Mouse (Mus musculus) left cerebral cortex, adult 2 months (tissue): ENCODE measurements around the gene Msi1. TPM values are rescaled to one million over a fixed set of nuclear protein-coding genes. Genes with fewer than 3 reads are reported as not detected.

Source experiments
- DNase-seq, 2 experiments: peaks; one replicate each; pipeline ENCODE4 v3.0.0; 2021 to 2022; ENCODE audit warnings: low spot score in 2 of 2, mixed read lengths in 1 of 2; ENCODE audit errors: extremely low spot score in 1 of 2
- H3K27ac ChIP-seq: fragments of 200-600 bp; 2 replicates; pipeline ENCODE4 v1.8.1; 2022
- H3K4me3 ChIP-seq: fragments of 200-600 bp; 2 replicates; pipeline ENCODE4 v1.8.1; 2022
- CTCF ChIP-seq: fragments of 200-600 bp; IDR thresholded peaks from 2 replicates; pipeline ENCODE4 v1.8.1; 2022; ENCODE audit warnings: antibody characterized with exemption, mild to moderate bottlenecking, moderate library complexity
- intact Hi-C: fragments of 180-260 bp; cut with DNase I; formaldehyde crosslinking; loops from one replicate; pipeline ENCODE4 v1.15.1; 2025
- total RNA-seq, 2 experiments: library from RNA; stranded (reverse); gene quantifications; 2 replicates each; pipeline ENCODE4 v1.2.3; 2021

Gene Msi1
- total RNA-seq, 2 experiments from 2014 or later, result 46.1 to 51.8 TPM

DNA sequence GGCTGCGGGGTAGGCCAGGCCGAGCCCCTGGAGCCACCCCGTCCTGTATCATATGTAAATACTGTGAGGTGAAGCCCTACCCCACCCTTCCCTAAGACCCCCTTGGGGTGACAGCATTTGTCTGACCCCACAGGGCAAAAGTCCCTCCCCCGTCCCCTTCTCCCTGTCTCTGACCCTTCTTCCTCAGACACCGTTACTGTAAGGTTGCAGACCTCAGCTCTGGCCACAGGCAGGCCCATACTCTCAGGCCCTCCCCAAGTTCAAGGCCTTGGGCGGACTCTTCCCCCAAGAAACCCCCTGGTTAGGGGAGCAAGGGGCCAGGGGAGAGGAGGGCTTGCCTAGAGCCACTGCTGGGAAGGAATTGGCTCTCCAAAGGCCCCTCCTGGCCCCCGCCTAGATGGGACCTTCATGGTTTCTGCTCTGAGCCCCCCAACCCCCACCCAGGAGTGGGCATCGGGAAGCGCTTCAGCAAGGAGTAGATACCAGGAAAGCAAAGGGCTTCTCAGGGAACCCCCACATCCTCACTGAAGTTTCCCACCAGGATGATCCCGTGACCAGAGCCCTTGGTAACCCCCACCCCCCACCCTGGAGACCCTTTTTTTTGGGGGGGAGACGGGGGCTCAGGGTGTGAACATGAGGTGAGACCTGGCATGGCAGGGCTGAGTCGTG, 25.2 kb downstream of the Msi1 start:
- Histone ChIP-seq H3K4me3 (no peak overlapping the region), H3K27ac (no peak overlapping the region)
- no peak for DNase-seq
- intact Hi-C loops, result no loop called here
- TF ChIP-seq CTCF, result no peak

GRCm38 (mm10) chr5:115455838-115456237, 26.4 kb downstream of the Msi1 start:
- Histone ChIP-seq H3K4me3 (no peak overlapping the region), H3K27ac (no peak overlapping the region)
- DNase-seq, result no peak
- intact Hi-C loops, result no loop called here
- TF ChIP-seq CTCF, result no peak

DNA sequence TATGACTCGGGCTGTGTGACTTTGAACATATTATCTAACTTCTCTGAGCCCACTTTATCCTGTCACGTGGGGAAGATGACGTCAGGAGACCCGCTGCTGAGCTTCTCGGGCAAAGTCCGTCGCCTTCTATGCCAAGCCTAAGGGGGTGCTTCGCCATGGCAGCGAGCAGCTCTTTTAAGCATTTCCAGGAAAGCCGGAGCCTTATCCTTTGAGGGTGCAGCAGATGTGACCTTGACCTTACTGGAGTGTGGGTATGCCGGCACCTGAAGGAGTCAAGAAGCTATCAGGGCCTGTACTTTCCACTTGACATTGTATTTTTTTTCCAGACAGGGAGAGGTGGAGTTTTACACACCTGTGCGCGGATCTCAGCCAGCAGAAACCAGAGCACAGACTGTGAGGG, 29.5 kb downstream of the Msi1 start:
- TF ChIP-seq CTCF, result no peak
- H3K27ac ChIP-seq, result no peak overlapping the region
- H3K4me3 ChIP-seq, result no peak overlapping the region
- DNase-seq, result no peak
- intact Hi-C loops, result no loop called here

DNA sequence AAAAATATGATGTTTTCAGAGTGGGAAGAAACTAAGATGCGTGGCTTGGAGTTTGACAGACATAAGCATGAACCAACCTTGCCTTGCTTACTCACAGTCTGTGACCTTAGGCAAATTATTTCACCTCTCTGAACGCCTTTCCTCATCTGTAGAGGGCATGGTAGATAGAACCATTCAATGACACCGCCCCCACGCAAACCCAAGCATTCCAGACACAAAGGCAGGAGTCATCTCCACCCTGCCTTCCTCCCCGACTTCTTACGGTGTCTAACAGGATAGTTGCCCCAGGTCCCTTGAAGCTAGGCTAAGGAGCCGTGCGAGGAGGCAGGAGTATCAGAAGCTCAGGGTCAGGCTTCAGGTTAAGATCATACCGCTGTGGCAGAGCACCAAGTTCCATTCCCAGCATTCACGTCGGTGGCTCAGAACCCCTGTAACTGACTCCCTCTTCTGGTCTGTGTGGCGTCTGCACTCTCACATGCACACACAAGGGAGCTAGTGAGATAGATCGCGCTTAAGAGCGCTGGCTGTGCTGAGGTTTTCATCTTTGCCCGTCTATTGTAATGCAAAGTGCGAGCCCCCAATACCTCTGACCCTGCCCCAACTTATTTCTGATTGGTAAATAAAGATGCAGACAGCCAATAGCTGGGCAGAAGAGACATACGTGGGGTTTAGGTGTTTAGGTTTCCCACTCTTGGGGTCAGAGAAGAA, 35.2 kb downstream of the Msi1 start:
- Histone ChIP-seq H3K4me3 (no peak overlapping the region), H3K27ac (no peak overlapping the region)
- no peak for TF ChIP-seq CTCF
- intact Hi-C loops, result no loop called here
- no peak for DNase-seq

- Histone ChIP-seq H3K4me3 (no peak within 1 kb of the TSS), H3K27ac (no peak within 1 kb of the TSS)
- TF ChIP-seq CTCF, result peak; percentile 44
- DNase-seq, result no peak
- intact Hi-C loops, result no loop called here
Observed at GRCm38 (mm10) chr5:115465642-115466420, 36.4 kb downstream of the Msi1 start, which contains the start of gene Pla2g1b. Gene Pla2g1b, plus strand, starts transcription at chr5:115466262.

DNA sequence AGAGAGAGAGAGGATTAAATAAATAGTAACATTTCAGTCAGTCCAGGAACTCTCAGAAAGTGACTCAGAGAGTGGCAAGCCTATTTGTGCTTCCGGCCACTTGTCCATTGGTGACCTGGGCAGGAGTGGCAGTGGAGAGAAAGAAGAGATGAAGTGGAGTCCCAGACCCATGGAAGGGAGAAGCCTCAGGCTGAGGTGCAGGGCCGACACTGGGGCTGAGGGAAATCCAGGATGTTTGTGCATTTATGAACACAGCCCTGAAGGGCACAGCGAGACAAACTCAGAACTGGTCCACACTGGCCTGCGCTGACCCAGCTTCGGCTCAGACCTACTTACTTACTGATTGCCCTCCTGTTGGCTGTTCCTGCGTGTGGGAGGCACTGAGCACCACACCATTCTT, 40.4 kb downstream of the Msi1 start:
- TF ChIP-seq CTCF, result no peak
- Histone ChIP-seq H3K4me3 (no peak overlapping the region), H3K27ac (no peak overlapping the region)
- no peak for DNase-seq
- intact Hi-C loops, result no loop called here

DNA sequence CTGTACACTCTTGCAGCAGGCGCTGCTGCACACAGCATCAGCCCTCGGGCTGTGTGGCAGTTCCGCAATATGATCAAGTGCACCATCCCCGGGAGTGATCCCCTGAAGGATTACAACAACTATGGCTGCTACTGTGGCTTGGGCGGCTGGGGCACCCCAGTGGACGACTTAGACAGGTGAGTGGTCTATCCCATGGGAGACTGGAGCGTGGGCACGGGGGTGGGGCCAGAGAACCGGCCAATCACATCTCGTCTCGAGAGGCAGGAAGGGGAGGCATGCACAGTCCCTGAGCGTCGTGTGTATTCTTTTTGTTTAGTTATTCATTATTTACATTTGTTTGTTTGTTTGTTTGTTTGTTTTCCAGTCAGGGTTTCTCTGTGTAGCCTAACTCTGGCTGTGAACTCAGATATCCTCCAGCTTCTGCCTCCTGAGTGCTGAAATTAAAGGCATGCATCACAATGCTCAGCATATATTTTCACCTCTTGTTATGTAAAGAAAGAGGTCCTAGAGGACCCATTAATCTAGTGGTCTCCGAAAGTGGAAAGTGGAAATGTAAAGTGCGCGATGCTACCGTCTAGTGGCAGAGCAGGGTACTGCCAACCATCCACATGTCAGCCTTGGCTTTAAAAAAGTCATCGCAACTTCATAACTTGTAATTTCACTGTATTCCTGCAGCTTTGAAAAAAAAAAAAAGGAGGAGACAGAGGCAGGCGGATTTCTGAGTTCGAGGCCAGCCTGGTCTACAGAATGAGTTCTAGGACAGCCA, 41.5 kb downstream of the Msi1 start:
- peak in 1 of 2 experiments; percentile 53 for DNase-seq
- H3K27ac ChIP-seq, result no peak overlapping the region
- peak; percentile 91 for TF ChIP-seq CTCF
- H3K4me3 ChIP-seq, result no peak overlapping the region
- intact Hi-C loops, result no loop called here

GRCm38 (mm10) chr5:115473191-115473590, 43.8 kb downstream of the Msi1 start:
- intact Hi-C loops, result no loop called here
- H3K4me3 ChIP-seq, result no peak overlapping the region
- no peak overlapping the region for H3K27ac ChIP-seq
- DNase-seq, result no peak
- TF ChIP-seq CTCF, result no peak; the same call in none of the 2 replicates

GRCm38 (mm10) chr5:115474174-115474828, 44.9 kb downstream of the Msi1 start:
- intact Hi-C loops, result no loop called here
- no peak overlapping the region for H3K4me3 ChIP-seq
- TF ChIP-seq CTCF, result no peak; the same call in 1 of the 2 replicates
- DNase-seq, result no peak
- H3K27ac ChIP-seq, result no peak overlapping the region

DNA sequence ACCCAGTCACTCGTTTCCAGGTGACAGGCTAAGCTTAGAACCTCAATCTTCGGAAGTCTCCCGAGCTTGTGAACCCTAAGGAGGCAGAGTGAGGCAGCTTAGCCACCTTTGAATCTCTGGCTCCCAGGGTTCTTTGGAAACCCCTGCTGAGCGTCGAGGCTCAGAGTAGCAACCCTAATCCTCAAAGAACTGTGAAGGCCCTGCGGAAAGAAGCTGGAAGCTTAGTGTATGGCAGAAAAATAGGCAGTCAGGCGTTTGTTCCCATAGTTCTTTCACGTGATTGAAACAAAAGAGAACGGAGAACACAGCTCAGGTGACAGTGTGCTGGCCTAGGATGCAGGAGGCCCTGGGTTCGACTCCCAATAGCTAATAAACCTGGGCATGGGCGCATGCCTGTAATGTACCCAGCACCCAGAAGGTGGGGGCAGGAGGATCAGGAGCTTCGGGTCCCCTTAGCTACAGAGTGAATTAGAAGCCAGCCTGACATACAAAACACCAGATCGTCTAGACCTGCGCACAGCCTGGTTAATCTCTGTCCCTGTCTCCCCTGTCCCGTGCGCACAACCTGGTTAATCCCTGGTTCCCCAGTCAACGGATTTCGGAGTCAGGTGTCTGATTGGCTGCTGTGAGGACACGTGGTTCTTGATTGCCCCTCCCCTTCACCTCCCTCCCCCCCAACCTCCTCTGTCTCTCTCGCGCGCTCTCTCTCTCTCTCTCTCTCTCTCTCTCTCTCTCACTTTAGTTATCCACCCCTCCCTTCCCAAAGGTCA, 46.1 kb downstream of the Msi1 start:
- no peak for TF ChIP-seq CTCF
- peak overlapping the region; percentile 48; the same call in 1 of the 2 replicates for H3K27ac ChIP-seq
- intact Hi-C loops, result no loop called here
- peak in 1 of 2 experiments; percentile 38 for DNase-seq
- peak overlapping the region; percentile 28 for H3K4me3 ChIP-seq
